Mouse (Mus musculus): ENCODE results near the gene Ssr3. TPM values are rescaled to one million over a fixed set of nuclear protein-coding genes. Genes with fewer than 3 reads are reported as not detected.

Ssr3 gene
- 298 and 306 TPM in 2 replicates for polyA plus RNA-seq (2015; fragmentation: Nextera tagmentation; extraction: Ambion mirVana)

DNA sequence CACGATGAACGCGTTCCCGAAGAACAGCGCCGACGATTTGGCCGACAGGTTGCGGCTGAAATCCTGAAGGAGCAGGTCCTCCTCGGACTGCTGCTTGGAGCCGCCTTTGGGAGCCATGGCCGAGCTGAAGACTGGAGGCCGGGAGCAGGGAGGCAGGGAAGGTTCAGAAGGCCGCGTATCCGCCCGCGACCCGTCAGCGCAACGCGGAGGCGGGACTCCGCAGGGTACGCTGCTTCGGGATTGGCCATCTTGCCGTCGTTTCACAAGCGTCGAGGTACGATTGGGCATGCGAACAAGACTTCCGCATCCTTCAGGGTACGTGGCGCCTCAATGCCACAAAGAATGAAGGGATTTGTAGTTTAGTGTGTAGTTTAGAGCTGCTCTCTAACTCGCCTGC lies at the start of gene Ssr3:
Ssr3 (minus strand) TSS at position 203 of the 397 bp plus-strand sequence.
- H3K4me1 ChIP-seq: peaks cover 10% of the 10 kb centered on the region; the same call in 1 of the 2 replicates
- peak; percentile 99 for ATAC-seq (ENCODE audit: insufficient number of reproducible peaks, low FRiP score, low TSS enrichment, low read depth)
- H3K4me2 ChIP-seq: peak within 1 kb of the TSS; percentile 58
- no peaks in the 10 kb centered on the region for H3K27me3 ChIP-seq
- peaks cover 17% of the 10 kb centered on the region for H3K36me3 ChIP-seq
- H3K9ac ChIP-seq: peak within 1 kb of the TSS; percentile 78
- H3K27ac ChIP-seq: peak within 1 kb of the TSS; percentile 93
- H3K4me3 ChIP-seq: peak within 1 kb of the TSS; percentile 87
- under 1% methylated on average over 36 of the region's 36 CpGs for WGBS
- H3K9me3 ChIP-seq: no peaks in the 10 kb centered on the region

DNA sequence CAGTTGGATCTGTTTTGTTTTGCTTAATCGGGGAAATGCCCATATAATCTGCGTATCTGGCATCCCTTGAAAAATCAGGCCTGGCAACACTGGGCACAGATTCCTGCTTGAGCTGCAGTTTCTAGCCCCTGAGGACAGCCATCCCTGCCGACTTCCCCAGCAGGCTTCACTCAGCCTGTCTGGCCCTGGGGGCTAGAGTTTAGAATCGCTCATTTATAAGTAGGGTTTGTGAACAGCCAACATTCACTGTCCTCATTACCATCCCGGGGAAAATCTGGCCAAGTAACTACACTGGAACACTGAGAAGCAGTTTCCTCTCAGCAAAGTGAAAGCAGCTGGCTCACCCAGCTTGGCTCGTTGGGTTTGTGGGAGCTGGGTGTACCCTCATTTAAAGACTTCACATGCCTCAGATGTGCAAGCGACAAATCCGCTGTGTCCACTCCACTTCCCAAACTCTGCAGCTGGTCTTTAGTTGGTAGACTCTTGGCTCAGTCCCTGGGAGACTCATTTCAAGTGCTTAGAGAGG lies 49.2 kb upstream of the Ssr3 start:
- Histone ChIP-seq H3K27ac (peak overlapping the region; percentile 81), H3K4me3 (no peak overlapping the region), H3K36me3 (no peaks in the 10 kb centered on the region), H3K9me3 (no peaks in the 10 kb centered on the region), H3K27me3 (no peaks in the 10 kb centered on the region), H3K9ac (0 out of 2 replicates have a peak overlapping the region, but pooled peaks have one; percentile 20), H3K4me2 (peak overlapping the region; percentile 34), H3K4me1 (peaks cover 16% of the 10 kb centered on the region)
- peak; percentile 58 for ATAC-seq (ENCODE audit: insufficient number of reproducible peaks, low FRiP score, low TSS enrichment, low read depth)
- WGBS: 15% methylated on average over 8 of the region's 8 CpGs

DNA sequence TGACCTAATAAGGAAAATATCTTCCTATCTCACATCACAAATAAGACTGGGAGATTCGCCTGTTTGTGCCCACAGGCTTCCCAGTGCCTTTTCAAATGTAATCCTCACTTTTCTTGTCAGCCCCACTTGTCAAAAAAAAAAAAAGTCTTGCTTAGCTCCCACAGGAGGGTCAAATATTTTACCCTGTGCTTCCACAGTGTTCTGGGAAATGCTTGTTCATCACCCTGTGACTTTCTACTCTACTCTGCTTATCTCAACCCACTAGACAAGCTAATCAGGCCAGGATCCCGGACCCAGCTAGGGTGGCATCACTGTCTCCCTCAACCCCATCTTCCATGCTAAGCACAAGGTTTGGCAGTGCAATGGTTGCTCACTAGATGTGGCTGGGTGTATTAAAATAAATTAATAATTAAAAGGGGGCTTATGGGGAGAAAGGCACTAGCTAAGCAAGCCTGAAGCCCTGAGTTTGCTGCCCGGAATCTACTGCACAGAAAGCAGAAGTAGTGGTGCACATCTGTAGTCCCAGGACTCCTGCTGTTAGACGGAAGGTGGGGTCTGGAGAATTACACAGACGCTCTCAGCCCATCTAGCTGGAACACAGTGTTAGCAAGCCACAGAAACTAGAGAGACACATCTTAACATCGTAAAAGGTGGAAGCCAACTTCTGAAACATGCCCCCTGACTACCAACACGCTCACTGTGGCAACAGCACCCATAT lies 46.2 kb upstream of the Ssr3 start:
- H3K27ac ChIP-seq: no peak overlapping the region
- no peaks in the 10 kb centered on the region for H3K36me3 ChIP-seq
- no peak overlapping the region for H3K9ac ChIP-seq
- no peak overlapping the region for H3K4me2 ChIP-seq
- ATAC-seq (ENCODE audit: insufficient number of reproducible peaks, low FRiP score, low TSS enrichment, low read depth): no peak
- H3K9me3 ChIP-seq: no peaks in the 10 kb centered on the region
- peaks cover 16% of the 10 kb centered on the region for H3K4me1 ChIP-seq
- H3K27me3 ChIP-seq: no peaks in the 10 kb centered on the region
- 68% methylated on average over 7 of the region's 7 CpGs for WGBS
- H3K4me3 ChIP-seq: no peak overlapping the region

DNA sequence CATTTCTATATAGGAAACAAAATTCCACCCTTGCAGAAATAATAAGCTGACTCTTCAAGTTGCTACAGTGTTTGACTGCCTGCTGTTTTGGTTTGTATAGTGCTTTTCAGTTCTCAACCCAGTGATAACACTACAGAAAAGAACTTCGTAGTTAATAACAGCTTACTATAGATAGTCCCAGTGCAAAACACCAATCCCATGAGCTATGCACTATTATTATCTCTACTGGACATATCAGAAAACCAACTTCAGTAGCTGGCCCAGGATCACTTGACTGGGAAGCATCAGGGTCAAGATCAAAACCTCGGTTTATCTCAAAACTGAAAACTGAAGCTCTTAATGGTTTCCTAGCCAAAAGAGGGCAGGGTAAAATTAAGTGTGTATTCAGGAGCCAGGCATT lies 43.4 kb upstream of the Ssr3 start:
- Histone ChIP-seq H3K4me1 (no peaks in the 10 kb centered on the region), H3K4me2 (no peak overlapping the region), H3K4me3 (no peak overlapping the region), H3K9ac (no peak overlapping the region), H3K9me3 (no peaks in the 10 kb centered on the region), H3K27ac (no peak overlapping the region), H3K36me3 (no peaks in the 10 kb centered on the region), H3K27me3 (no peaks in the 10 kb centered on the region)
- no peak for ATAC-seq (ENCODE audit: insufficient number of reproducible peaks, low FRiP score, low TSS enrichment, low read depth)
- WGBS: 78% methylated on average over 2 of the region's 2 CpGs

DNA sequence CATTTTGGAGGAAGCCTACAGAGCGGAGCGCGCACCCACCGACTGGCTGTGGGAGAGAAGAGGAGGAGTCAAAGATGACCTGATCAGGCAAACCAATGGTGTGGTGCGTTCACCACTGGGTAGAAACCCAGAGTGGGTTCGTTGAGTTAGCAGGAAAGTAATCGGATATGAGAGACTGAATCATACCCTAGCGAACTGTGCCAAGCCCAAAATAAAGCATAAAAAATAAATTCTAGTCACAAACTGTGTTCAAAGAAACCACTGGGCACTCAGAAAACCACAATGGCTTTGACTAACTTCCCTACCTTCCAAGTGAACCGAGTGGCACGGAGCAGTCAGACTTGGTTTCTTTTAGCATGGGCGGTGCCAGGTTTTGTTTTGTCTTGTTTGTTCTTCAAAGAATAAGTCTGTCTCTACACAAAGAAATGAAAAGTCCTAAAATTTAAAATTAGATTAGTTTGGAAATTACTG lies 42.7 kb upstream of the Ssr3 start:
- Histone ChIP-seq H3K27me3 (no peaks in the 10 kb centered on the region), H3K36me3 (no peaks in the 10 kb centered on the region), H3K9ac (no peak overlapping the region), H3K4me2 (no peak overlapping the region), H3K27ac (no peak overlapping the region), H3K4me1 (no peaks in the 10 kb centered on the region), H3K4me3 (no peak overlapping the region), H3K9me3 (no peaks in the 10 kb centered on the region)
- no peak for ATAC-seq (ENCODE audit: insufficient number of reproducible peaks, low FRiP score, low TSS enrichment, low read depth)
- WGBS: 79% methylated on average over 11 of the region's 11 CpGs

DNA sequence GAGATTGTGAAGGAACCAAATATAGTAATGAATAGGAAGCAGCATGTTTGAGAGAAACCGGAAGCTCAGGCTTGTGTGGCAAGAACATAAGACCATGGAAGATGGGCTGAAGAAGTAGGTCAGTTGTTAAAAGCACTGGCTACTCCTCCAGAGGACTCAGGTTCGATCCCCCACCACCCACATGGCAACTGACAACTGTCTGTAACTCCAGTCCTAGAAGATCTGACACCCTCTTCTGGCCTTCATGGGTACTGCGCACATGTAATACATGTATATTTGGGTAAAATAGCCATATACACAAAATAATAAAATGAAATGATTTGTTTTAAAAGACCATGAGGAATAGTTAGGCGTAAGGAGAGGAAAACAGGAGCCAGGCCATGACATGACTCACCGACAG lies 39.8 kb upstream of the Ssr3 start:
- Histone ChIP-seq H3K9me3 (no peaks in the 10 kb centered on the region), H3K27me3 (no peaks in the 10 kb centered on the region), H3K9ac (no peak overlapping the region), H3K36me3 (no peaks in the 10 kb centered on the region), H3K4me1 (no peaks in the 10 kb centered on the region), H3K27ac (no peak overlapping the region), H3K4me3 (no peak overlapping the region), H3K4me2 (no peak overlapping the region)
- 90% methylated on average over 5 of the region's 5 CpGs for WGBS
- no peak for ATAC-seq (ENCODE audit: insufficient number of reproducible peaks, low FRiP score, low TSS enrichment, low read depth)

DNA sequence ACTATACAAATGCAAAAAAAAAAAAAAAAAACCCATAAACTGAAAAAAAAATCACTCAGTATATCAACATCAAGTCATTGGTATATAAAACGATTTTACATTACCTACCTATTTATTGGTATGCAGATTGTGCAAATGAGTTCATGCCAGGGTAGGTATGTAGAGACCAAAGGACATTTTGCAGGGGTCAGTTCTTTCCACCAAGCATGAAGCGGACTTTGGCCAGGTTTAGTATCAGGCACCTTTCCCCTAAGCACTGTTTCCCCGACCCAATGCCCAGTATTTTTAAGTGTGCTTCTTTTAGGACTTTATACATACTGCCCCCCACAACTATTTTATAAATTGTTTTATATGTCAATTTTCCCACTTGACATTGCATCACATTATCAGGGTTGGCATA lies 27.3 kb upstream of the Ssr3 start:
- Histone ChIP-seq H3K27ac (no peak overlapping the region), H3K4me3 (no peak overlapping the region), H3K4me2 (no peak overlapping the region), H3K9ac (no peak overlapping the region), H3K9me3 (no peaks in the 10 kb centered on the region), H3K27me3 (no peaks in the 10 kb centered on the region), H3K36me3 (no peaks in the 10 kb centered on the region), H3K4me1 (0 out of 2 replicates have a peak, but pooled peaks cover 5% of the 10 kb centered on the region)
- no peak for ATAC-seq (ENCODE audit: insufficient number of reproducible peaks, low FRiP score, low TSS enrichment, low read depth)
- 83% methylated on average over 3 of the region's 3 CpGs for WGBS

DNA sequence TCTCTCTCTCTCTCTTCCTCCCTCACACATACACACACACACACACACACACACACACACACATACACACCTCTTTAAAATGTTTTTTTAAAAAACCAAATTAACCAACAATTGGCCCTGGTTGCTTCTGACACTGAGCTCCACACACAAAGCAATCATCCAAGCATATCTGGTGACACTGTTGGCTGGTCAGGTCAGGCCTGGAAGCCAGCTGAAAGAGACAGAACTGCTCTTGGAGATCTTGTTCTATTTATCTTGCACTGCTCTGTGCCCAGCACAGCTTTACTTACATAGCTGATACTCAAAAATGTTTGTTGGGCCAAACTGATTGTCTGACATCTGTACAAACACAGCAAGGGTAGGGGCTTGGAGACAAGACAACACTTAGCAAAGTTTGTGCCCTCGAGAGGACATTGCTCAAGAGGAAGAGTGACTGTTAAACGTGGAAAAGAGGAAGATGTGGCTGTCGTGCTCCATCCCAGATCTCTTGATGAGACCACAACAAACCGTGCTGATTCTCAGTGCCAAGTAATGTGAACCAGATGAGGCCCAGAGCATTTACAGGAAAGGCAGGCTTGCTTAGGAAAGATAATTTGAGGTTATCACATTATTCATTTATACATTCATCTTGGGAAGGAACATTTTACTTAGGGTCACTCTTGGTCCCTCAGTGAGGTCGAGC lies 25.6 kb upstream of the Ssr3 start:
- Histone ChIP-seq H3K4me1 (0 out of 2 replicates have a peak, but pooled peaks cover 5% of the 10 kb centered on the region), H3K9ac (no peak overlapping the region), H3K4me3 (no peak overlapping the region), H3K36me3 (no peaks in the 10 kb centered on the region), H3K9me3 (no peaks in the 10 kb centered on the region), H3K4me2 (no peak overlapping the region), H3K27me3 (no peaks in the 10 kb centered on the region), H3K27ac (no peak overlapping the region; the same call in 1 of the 2 replicates)
- ATAC-seq (ENCODE audit: insufficient number of reproducible peaks, low FRiP score, low TSS enrichment, low read depth): no peak
- 37% methylated on average over 5 of the region's 5 CpGs for WGBS

DNA sequence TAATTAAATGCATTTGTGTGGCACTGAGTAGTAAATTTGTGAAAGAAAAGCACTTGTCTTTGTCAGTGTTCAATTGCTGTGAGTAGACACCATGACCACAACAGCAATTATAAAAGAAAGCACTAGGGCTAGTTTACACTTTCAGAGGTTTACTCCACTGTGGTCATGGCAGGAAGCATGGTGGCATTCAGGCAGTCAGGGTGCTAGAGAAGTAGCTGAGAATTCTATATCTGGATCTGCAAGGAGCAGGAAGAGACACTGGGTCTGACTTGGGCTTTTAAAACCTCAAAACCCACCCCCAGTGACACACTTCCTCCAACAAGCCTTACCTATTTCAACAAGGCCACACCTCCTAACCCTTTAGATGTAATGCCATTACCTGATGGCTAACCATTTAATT lies 24.1 kb upstream of the Ssr3 start:
- ATAC-seq (ENCODE audit: insufficient number of reproducible peaks, low FRiP score, low TSS enrichment, low read depth): no peak
- Histone ChIP-seq H3K36me3 (no peaks in the 10 kb centered on the region), H3K27me3 (no peaks in the 10 kb centered on the region), H3K4me2 (no peak overlapping the region), H3K9me3 (no peaks in the 10 kb centered on the region), H3K4me1 (0 out of 2 replicates have a peak, but pooled peaks cover 5% of the 10 kb centered on the region), H3K27ac (no peak overlapping the region), H3K9ac (no peak overlapping the region), H3K4me3 (no peak overlapping the region)

DNA sequence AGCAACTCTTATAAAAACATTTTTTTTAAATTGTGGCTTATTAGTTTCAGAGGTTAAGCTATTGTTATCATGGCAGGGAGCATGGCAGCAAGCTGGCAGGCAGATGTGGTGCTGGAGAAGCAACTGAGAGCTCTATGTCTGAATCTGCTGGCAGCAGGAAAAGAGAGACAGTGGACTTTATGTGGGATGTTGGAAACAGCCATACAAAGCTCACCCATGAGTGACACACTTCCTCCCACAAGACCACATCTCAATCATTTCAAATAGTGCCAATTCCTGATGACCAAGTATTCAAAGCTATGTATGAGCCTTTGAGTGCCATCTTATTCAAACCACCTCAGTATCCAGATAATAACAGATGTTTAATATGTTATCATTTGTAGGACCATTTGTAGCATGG lies 15.5 kb upstream of the Ssr3 start:
- H3K36me3 ChIP-seq: no peaks in the 10 kb centered on the region
- H3K9me3 ChIP-seq: no peaks in the 10 kb centered on the region
- H3K27ac ChIP-seq: no peak overlapping the region
- no peak for ATAC-seq (ENCODE audit: insufficient number of reproducible peaks, low FRiP score, low TSS enrichment, low read depth)
- no peaks in the 10 kb centered on the region for H3K4me1 ChIP-seq
- H3K4me2 ChIP-seq: no peak overlapping the region
- H3K27me3 ChIP-seq: no peaks in the 10 kb centered on the region
- H3K9ac ChIP-seq: no peak overlapping the region
- H3K4me3 ChIP-seq: no peak overlapping the region

DNA sequence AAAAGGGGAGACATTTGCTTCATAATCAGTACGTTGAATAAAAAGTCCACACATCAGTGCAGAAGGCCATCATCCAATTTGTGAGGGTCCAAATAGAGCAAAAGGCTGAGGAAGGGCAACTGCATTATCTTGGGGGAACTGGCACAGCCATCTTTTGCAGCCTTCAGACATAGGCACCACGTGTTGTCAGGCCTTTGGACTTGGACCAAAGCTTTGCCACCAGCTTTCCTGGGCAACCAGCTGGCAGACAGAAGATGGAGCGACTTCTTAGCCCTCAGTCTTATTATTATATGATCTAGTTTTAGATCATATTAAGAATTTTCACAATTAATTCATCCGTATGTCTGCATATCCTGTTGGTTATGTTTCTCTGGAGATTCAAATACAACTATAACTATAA lies 13.4 kb upstream of the Ssr3 start:
- no peak overlapping the region for H3K9ac ChIP-seq
- no peak for ATAC-seq (ENCODE audit: insufficient number of reproducible peaks, low FRiP score, low TSS enrichment, low read depth)
- H3K4me3 ChIP-seq: no peak overlapping the region
- no peaks in the 10 kb centered on the region for H3K9me3 ChIP-seq
- no peak overlapping the region for H3K4me2 ChIP-seq
- H3K27me3 ChIP-seq: no peaks in the 10 kb centered on the region
- H3K4me1 ChIP-seq: no peaks in the 10 kb centered on the region
- no peaks in the 10 kb centered on the region for H3K36me3 ChIP-seq
- no peak overlapping the region for H3K27ac ChIP-seq
- WGBS: 65% methylated on average over 4 of the region's 4 CpGs

DNA sequence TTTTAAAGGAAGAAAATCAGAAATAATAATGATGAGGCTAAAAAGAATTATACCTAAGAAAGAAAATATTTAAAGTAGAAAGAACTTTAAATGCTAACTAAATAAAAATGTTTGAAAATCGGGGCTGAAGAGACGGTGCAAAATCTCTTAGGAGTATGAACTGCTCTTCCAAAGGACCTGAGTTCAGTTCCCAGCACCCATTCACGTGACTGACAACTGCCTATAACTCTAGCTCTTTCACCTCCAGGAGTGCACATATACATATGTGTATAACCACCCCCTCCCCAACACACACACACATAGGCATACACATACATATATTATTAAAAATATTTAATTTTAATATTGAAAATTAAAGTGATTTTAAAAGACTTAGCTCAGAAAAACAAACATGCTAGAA lies 5.1 kb upstream of the Ssr3 start:
- no peak overlapping the region for H3K9ac ChIP-seq
- H3K4me2 ChIP-seq: no peak overlapping the region
- no peaks in the 10 kb centered on the region for H3K4me1 ChIP-seq
- no peaks in the 10 kb centered on the region for H3K36me3 ChIP-seq
- H3K27me3 ChIP-seq: no peaks in the 10 kb centered on the region
- H3K4me3 ChIP-seq: no peak overlapping the region
- WGBS: 93% methylated on average over 3 of the region's 3 CpGs
- H3K9me3 ChIP-seq: no peaks in the 10 kb centered on the region
- no peak for ATAC-seq (ENCODE audit: insufficient number of reproducible peaks, low FRiP score, low TSS enrichment, low read depth)
- H3K27ac ChIP-seq: no peak overlapping the region

Measured in limb, embryonic 15.5 days (tissue).